Mouse (Mus musculus): ENCODE results near the gene Sfn. TPM values are rescaled to one million over a fixed set of nuclear protein-coding genes. Genes with fewer than 3 reads are reported as not detected.
A peak's percentile ranks its signal among the peaks of the same experiment; 100 is the strongest.

Gene Sfn
- polyA plus RNA-seq, 1 experiment from 2014 or later, result 37.6 TPM

GRCm38 (mm10) chr4:133584059-133584951 lies 17.7 kb downstream of the Sfn start, which contains the start of gene Gpn2:
Gene Gpn2 (plus strand): TSS chr4:133584362.
- H3K27me3 ChIP-seq (replicated peaks; ENCODE audit: control insufficient read depth, insufficient read depth, low read length), result no peaks in the 10 kb centered on the region
- peak within 1 kb of the TSS; percentile 79 for H3K27ac ChIP-seq (ENCODE audit: low read depth, low read length)
- TF ChIP-seq CTCF (IDR thresholded peaks at IDR 0.05; ENCODE audit: low read depth), result no peak
- ATAC-seq, result peak; percentile 74
- 1% methylated on average over 65 of the region's 65 CpGs for WGBS
- peak within 1 kb of the TSS; percentile 91 for H3K4me2 ChIP-seq (replicated peaks; ENCODE audit: low read depth)
- 0 out of 2 replicates have a peak, but pooled peaks cover 7% of the 10 kb centered on the region for H3K4me1 ChIP-seq (replicated peaks; ENCODE audit: control insufficient read depth, insufficient read depth, low read length)
- H3K36me3 ChIP-seq (ENCODE audit: control insufficient read depth, insufficient read depth), result peaks cover 61% of the 10 kb centered on the region
- H3K4me3 ChIP-seq (ENCODE audit: low read depth, low read length), result peak within 1 kb of the TSS; percentile 75
- no peaks in the 10 kb centered on the region for H3K9me3 ChIP-seq (ENCODE audit: control insufficient read depth)
- peak within 1 kb of the TSS; percentile 81 for H3K9ac ChIP-seq (ENCODE audit: low read depth, low read length)

- peak; percentile 63 for ATAC-seq
Measured at GRCm38 (mm10) chr4:133583690-133584058, 18.3 kb downstream of the Sfn start.

GRCm38 (mm10) chr4:133577983-133578382 lies 24.0 kb downstream of the Sfn start:
- no peak overlapping the region for H3K4me2 ChIP-seq (replicated peaks; ENCODE audit: low read depth)

More at GRCm38 (mm10) chr4:133583690-133584058, 18.3 kb downstream of the Sfn start:
- Histone ChIP-seq H3K9ac (ENCODE audit: low read depth, low read length) (peak overlapping the region; percentile 81), H3K36me3 (ENCODE audit: control insufficient read depth, insufficient read depth) (peaks cover 62% of the 10 kb centered on the region), H3K4me2 (replicated peaks; ENCODE audit: low read depth) (peak overlapping the region; percentile 91), H3K27me3 (replicated peaks; ENCODE audit: control insufficient read depth, insufficient read depth, low read length) (no peaks in the 10 kb centered on the region), H3K4me3 (ENCODE audit: low read depth, low read length) (peak overlapping the region; percentile 75), H3K4me1 (replicated peaks; ENCODE audit: control insufficient read depth, insufficient read depth, low read length) (0 out of 2 replicates have a peak, but pooled peaks cover 7% of the 10 kb centered on the region), H3K27ac (ENCODE audit: low read depth, low read length) (peak overlapping the region; percentile 79), H3K9me3 (ENCODE audit: control insufficient read depth) (no peaks in the 10 kb centered on the region)
- no peak for TF ChIP-seq CTCF (IDR thresholded peaks at IDR 0.05; ENCODE audit: low read depth)
- WGBS, result 51% methylated on average over 6 of the region's 6 CpGs

GRCm38 (mm10) chr4:133574843-133575202 lies 27.1 kb downstream of the Sfn start:
- under 1% methylated on average over 39 of the region's 41 CpGs for WGBS
- H3K27ac ChIP-seq (ENCODE audit: low read depth, low read length), result peak overlapping the region; percentile 76
- peak; percentile 38 for ATAC-seq

More at GRCm38 (mm10) chr4:133577983-133578382, 24.0 kb downstream of the Sfn start:
- H3K27ac ChIP-seq (ENCODE audit: low read depth, low read length), result no peak overlapping the region
- no peak overlapping the region for H3K4me3 ChIP-seq (ENCODE audit: low read depth, low read length)
- no peak overlapping the region for H3K9ac ChIP-seq (ENCODE audit: low read depth, low read length)
- H3K36me3 ChIP-seq (ENCODE audit: control insufficient read depth, insufficient read depth), result peaks cover 46% of the 10 kb centered on the region
- no peak for TF ChIP-seq CTCF (IDR thresholded peaks at IDR 0.05; ENCODE audit: low read depth)
- no peak for ATAC-seq
- no peaks in the 10 kb centered on the region for H3K9me3 ChIP-seq (ENCODE audit: control insufficient read depth)
- 0 out of 2 replicates have a peak, but pooled peaks cover 3% of the 10 kb centered on the region for H3K4me1 ChIP-seq (replicated peaks; ENCODE audit: control insufficient read depth, insufficient read depth, low read length)
- H3K27me3 ChIP-seq (replicated peaks; ENCODE audit: control insufficient read depth, insufficient read depth, low read length), result no peaks in the 10 kb centered on the region
- 78% methylated on average over 12 of the region's 12 CpGs for WGBS

GRCm38 (mm10) chr4:133574070-133574842 lies 27.7 kb downstream of the Sfn start, which contains the start of gene Gpatch3:
Gene Gpatch3 (plus strand): TSS chr4:133574745.
- Histone ChIP-seq H3K27me3 (replicated peaks; ENCODE audit: control insufficient read depth, insufficient read depth, low read length) (no peaks in the 10 kb centered on the region), H3K4me1 (replicated peaks; ENCODE audit: control insufficient read depth, insufficient read depth, low read length) (0 out of 2 replicates have a peak, but pooled peaks cover 3% of the 10 kb centered on the region), H3K9ac (ENCODE audit: low read depth, low read length) (peak within 1 kb of the TSS; percentile 96), H3K4me3 (ENCODE audit: low read depth, low read length) (peak within 1 kb of the TSS; percentile 92), H3K4me2 (replicated peaks; ENCODE audit: low read depth) (peak within 1 kb of the TSS; percentile 98), H3K9me3 (ENCODE audit: control insufficient read depth) (no peaks in the 10 kb centered on the region), H3K36me3 (ENCODE audit: control insufficient read depth, insufficient read depth) (peaks cover 19% of the 10 kb centered on the region), H3K27ac (ENCODE audit: low read depth, low read length) (peak within 1 kb of the TSS; percentile 76)
- TF ChIP-seq CTCF (IDR thresholded peaks at IDR 0.05; ENCODE audit: low read depth), result peak; percentile 59
- 4% methylated on average over 44 of the region's 44 CpGs for WGBS
- ATAC-seq, result peak; percentile 78

More at GRCm38 (mm10) chr4:133574843-133575202, 27.1 kb downstream of the Sfn start:
- H3K36me3 ChIP-seq (ENCODE audit: control insufficient read depth, insufficient read depth), result peaks cover 22% of the 10 kb centered on the region
- H3K4me2 ChIP-seq (replicated peaks; ENCODE audit: low read depth), result peak overlapping the region; percentile 98
- no peaks in the 10 kb centered on the region for H3K27me3 ChIP-seq (replicated peaks; ENCODE audit: control insufficient read depth, insufficient read depth, low read length)
- no peak for TF ChIP-seq CTCF (IDR thresholded peaks at IDR 0.05; ENCODE audit: low read depth)
- 0 out of 2 replicates have a peak, but pooled peaks cover 3% of the 10 kb centered on the region for H3K4me1 ChIP-seq (replicated peaks; ENCODE audit: control insufficient read depth, insufficient read depth, low read length)
- peak overlapping the region; percentile 92 for H3K4me3 ChIP-seq (ENCODE audit: low read depth, low read length)
- H3K9ac ChIP-seq (ENCODE audit: low read depth, low read length), result peak overlapping the region; percentile 96
- H3K9me3 ChIP-seq (ENCODE audit: control insufficient read depth), result no peaks in the 10 kb centered on the region

Measured in intestine, postnatal 0 days (tissue).